Mouse (Mus musculus) cortical plate, adult 2 months (tissue): Measurements from ENCODE around the gene Spock1.

ENCODE experiments used
- CTCF ChIP-seq: fragments of 200-500 bp; IDR thresholded peaks from 2 replicates; pipeline ENCODE4 v1.5.1; 2011; ENCODE audit warnings: mild to moderate bottlenecking, control low read depth, low read length; ENCODE audit not compliant: insufficient read depth; ENCODE audit errors: extremely low read depth
- POLR2A ChIP-seq: fragments of 200-500 bp; IDR thresholded peaks from 2 replicates; pipeline ENCODE4 v1.6.1; 2011; ENCODE audit warnings: mild to moderate bottlenecking, low read length, control low read depth; ENCODE audit not compliant: insufficient read depth; ENCODE audit errors: extremely low read depth

DNA sequence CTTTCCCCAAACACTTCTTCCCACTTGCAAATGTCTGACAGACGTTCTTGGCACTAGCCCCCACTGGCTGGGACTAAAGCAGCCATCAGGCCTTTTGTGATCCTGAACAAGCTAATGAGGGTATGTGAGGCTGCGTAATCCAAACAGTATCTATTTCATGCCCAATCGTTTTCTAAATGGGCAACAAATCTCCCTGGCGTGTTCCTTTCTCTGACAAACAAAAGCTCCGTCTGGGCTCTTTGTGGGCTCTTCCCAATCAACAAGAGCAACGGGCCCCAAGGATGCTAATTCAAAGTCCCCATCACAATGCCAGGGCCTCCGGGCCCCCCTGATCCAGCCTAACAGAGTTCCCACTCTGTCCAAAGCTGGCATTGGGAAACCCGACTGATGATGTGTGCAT is 304.9 kb downstream of the Spock1 start:
- TF ChIP-seq CTCF = no peak
- no peak for TF ChIP-seq POLR2A
